Mouse (Mus musculus): ENCODE measurements around the gene Speer3.

GRCm38 (mm10) chr5:13826708-13827107 lies 35.3 kb downstream of the Speer3 start:
- TF ChIP-seq CTCF (IDR thresholded peaks at IDR 0.05 in 2 of 3, conservative IDR thresholded peaks at IDR 0.05 in 1 of 3; ENCODE audit: control insufficient read depth in 1 of 3, insufficient read depth in 1 of 3, low read depth in 2 of 3, low read length in 3 of 3, poor library complexity in 1 of 3, severe bottlenecking in 1 of 3), result no peak
- TF ChIP-seq POLR2A (IDR thresholded peaks at IDR 0.05; ENCODE audit: control insufficient read depth in 1 of 2, insufficient read depth in 1 of 2, low read depth in 1 of 2, low read length in 2 of 2, poor library complexity in 1 of 2), result no peak
- no peak for TF ChIP-seq CHD1 (IDR thresholded peaks at IDR 0.05; ENCODE audit: low read depth, low read length)
- no peak for TF ChIP-seq MXI1 (IDR thresholded peaks at IDR 0.05; ENCODE audit: low read depth, low read length)
- TF ChIP-seq EP300 (IDR thresholded peaks at IDR 0.05; ENCODE audit: low read depth in 1 of 2, low read length in 2 of 2), result no peak
- TF ChIP-seq BHLHE40 (IDR thresholded peaks at IDR 0.05; ENCODE audit: borderline replicate concordance, low read depth, low read length), result no peak
- no peak for TF ChIP-seq TAL1 (IDR thresholded peaks at IDR 0.05; ENCODE audit: low read length)
- TF ChIP-seq TCF12 (IDR thresholded peaks at IDR 0.05; ENCODE audit: low read depth, low read length), result no peak; the same call in 1 of the 2 replicates
- no peak for TF ChIP-seq ZKSCAN1 (IDR thresholded peaks at IDR 0.05; ENCODE audit: low read depth, low read length)
- TF ChIP-seq MEF2A (IDR thresholded peaks at IDR 0.05; ENCODE audit: extremely low read depth, insufficient replicate concordance, low read depth, low read length, poor library complexity, severe bottlenecking), result no peak
- no peak for TF ChIP-seq MAX (IDR thresholded peaks at IDR 0.05; ENCODE audit: low read length)

Measured in MEL (cell line).